Mouse (Mus musculus) thymus, adult 2 months (tissue): ENCODE results near the gene Tmprss15. TPM values are rescaled to one million over a fixed set of nuclear protein-coding genes. Genes with fewer than 3 reads are reported as not detected.

Experiments
- DNase-seq: peaks from one replicate; pipeline ENCODE4 v3.0.0; 2021
- H3K27ac ChIP-seq: fragments of 200-500 bp; 2 replicates; pipeline ENCODE4 v1.5.1; 2012; ENCODE audit warnings: low read length, control low read depth; ENCODE audit not compliant: control insufficient read depth, insufficient read depth
- H3K27me3 ChIP-seq: fragments of 200-500 bp; 2 replicates; pipeline ENCODE4 v1.6.1; 2012; ENCODE audit warnings: mild to moderate bottlenecking, low read length, moderate library complexity, mixed read lengths; ENCODE audit not compliant: control insufficient read depth, insufficient read depth
- H3K36me3 ChIP-seq: fragments of 200-500 bp; 2 replicates; pipeline ENCODE4 v1.6.1; 2012; ENCODE audit warnings: mild to moderate bottlenecking, low read length, moderate library complexity; ENCODE audit not compliant: control insufficient read depth, insufficient read depth
- H3K4me1 ChIP-seq: fragments of 200-500 bp; replicated peaks from 2 replicates; pipeline ENCODE4 v1.6.1; 2012; ENCODE audit warnings: low read length; ENCODE audit not compliant: control insufficient read depth, insufficient read depth
- H3K4me3 ChIP-seq: fragments of 200-500 bp; 2 replicates; pipeline ENCODE4 v1.5.1; 2012; ENCODE audit warnings: mild to moderate bottlenecking, low read length, control low read depth, moderate library complexity; ENCODE audit not compliant: control insufficient read depth, insufficient read depth
- CTCF ChIP-seq: fragments of 200-500 bp; IDR thresholded peaks from 2 replicates; pipeline ENCODE4 v1.5.1; 2012; ENCODE audit warnings: mild to moderate bottlenecking, control low read depth, low read length, moderate library complexity, borderline replicate concordance; ENCODE audit not compliant: control insufficient read depth, poor library complexity, insufficient read depth; ENCODE audit errors: extremely low read depth
- POLR2A ChIP-seq: fragments of 200-500 bp; IDR thresholded peaks from 2 replicates; pipeline ENCODE4 v1.6.1; 2012; ENCODE audit warnings: mild to moderate bottlenecking, low read length, control low read depth, moderate library complexity; ENCODE audit not compliant: control insufficient read depth, poor library complexity, insufficient read depth; ENCODE audit errors: extremely low read depth
- WGBS: fragments of 180-500 bp; shearing (Covaris S2); methylation state at CpG from one replicate; pipeline ENCODE4 v1.1.7; 2018; 5-methylcytosine and 5-hydroxymethylcytosine counted together
- polyA plus RNA-seq: library from polyadenylated mRNA; depleted of rRNA; stranded (reverse); fragments of >200 nt; gene quantifications from 2 replicates; pipeline ENCODE4 v1.2.3, GENCODE M21; 2012; rRNA removed

Gene Tmprss15
- polyA plus RNA-seq, result 0.01 TPM in 1 of 2 replicates, not detected in the other

DNA sequence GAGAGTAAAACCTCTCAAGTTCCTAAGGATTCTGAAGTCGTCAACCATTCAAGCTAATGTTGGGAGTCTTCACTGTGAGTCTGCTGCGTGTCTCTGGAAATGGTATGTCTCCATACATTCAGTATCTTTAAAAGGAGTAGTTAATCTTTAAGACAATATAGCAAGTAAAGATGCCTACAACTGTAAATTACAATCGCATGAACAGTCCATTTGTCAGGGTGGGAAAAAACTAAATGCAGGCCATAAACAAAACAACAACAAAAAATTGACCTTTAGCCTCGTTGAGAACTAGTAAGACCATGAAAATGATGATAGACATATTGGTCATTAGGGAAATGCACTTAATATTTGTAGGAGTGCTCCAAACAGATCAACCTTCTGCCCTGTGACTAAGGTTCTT lies at the start of gene Tmprss15:
TSS of gene Tmprss15 (minus strand) at position 101 of the 400 bp plus-strand sequence.
- TF ChIP-seq CTCF (no peak), POLR2A (no peak)
- 91% methylated on average over 4 of the region's 4 CpGs for WGBS
- Histone ChIP-seq H3K4me3 (no peak within 1 kb of the TSS), H3K36me3 (no peaks in the 10 kb centered on the region), H3K27ac (no peak within 1 kb of the TSS), H3K4me1 (no peaks in the 10 kb centered on the region), H3K27me3 (no peaks in the 10 kb centered on the region)
- no peak for DNase-seq

- Histone ChIP-seq H3K27me3 (no peaks in the 10 kb centered on the region), H3K4me1 (no peaks in the 10 kb centered on the region), H3K27ac (no peak overlapping the region), H3K36me3 (no peaks in the 10 kb centered on the region), H3K4me3 (no peak overlapping the region)
- no peak for TF ChIP-seq CTCF
- no peak for TF ChIP-seq POLR2A
- DNase-seq, result no peak
- 98% methylated on average over 1 of the region's 1 CpGs for WGBS
Measured at GRCm38 (mm10) chr16:79114879-79115278, 24.0 kb upstream of the Tmprss15 start.

GRCm38 (mm10) chr16:79109516-79109915 lies 18.6 kb upstream of the Tmprss15 start:
- WGBS, result 14% methylated on average over 1 of the region's 1 CpGs
- no peak for DNase-seq
- no peaks in the 10 kb centered on the region for H3K4me1 ChIP-seq
- H3K4me3 ChIP-seq, result no peak overlapping the region
- no peak overlapping the region for H3K27ac ChIP-seq
- H3K36me3 ChIP-seq, result no peaks in the 10 kb centered on the region
- no peaks in the 10 kb centered on the region for H3K27me3 ChIP-seq
- no peak for TF ChIP-seq POLR2A
- TF ChIP-seq CTCF, result no peak

GRCm38 (mm10) chr16:79108969-79109368 lies 18.1 kb upstream of the Tmprss15 start:
- no peaks in the 10 kb centered on the region for H3K4me1 ChIP-seq
- 79% methylated on average over 5 of the region's 5 CpGs for WGBS
- H3K27ac ChIP-seq, result no peak overlapping the region
- H3K27me3 ChIP-seq, result no peaks in the 10 kb centered on the region
- TF ChIP-seq POLR2A, result no peak
- no peak for TF ChIP-seq CTCF
- no peak for DNase-seq
- H3K4me3 ChIP-seq, result no peak overlapping the region
- H3K36me3 ChIP-seq, result no peaks in the 10 kb centered on the region

- no peak for DNase-seq
- 94% methylated on average over 2 of the region's 2 CpGs for whole genome bisulfite sequencing
- Histone ChIP-seq H3K27me3 (no peaks in the 10 kb centered on the region), H3K27ac (no peak overlapping the region), H3K4me3 (no peak overlapping the region), H3K36me3 (no peaks in the 10 kb centered on the region), H3K4me1 (no peaks in the 10 kb centered on the region)
- TF ChIP-seq CTCF, result no peak
- no peak for TF ChIP-seq POLR2A
Measured at GRCm38 (mm10) chr16:79100325-79100724, 9.4 kb upstream of the Tmprss15 start.

GRCm38 (mm10) chr16:79098321-79098720 lies 7.4 kb upstream of the Tmprss15 start:
- no peaks in the 10 kb centered on the region for H3K36me3 ChIP-seq
- H3K27ac ChIP-seq, result no peak overlapping the region
- H3K27me3 ChIP-seq, result no peaks in the 10 kb centered on the region
- no peak overlapping the region for H3K4me3 ChIP-seq
- H3K4me1 ChIP-seq, result no peaks in the 10 kb centered on the region
- no peak for DNase-seq
- WGBS, result 71% methylated on average over 2 of the region's 2 CpGs
- TF ChIP-seq CTCF (no peak), POLR2A (no peak)

DNA sequence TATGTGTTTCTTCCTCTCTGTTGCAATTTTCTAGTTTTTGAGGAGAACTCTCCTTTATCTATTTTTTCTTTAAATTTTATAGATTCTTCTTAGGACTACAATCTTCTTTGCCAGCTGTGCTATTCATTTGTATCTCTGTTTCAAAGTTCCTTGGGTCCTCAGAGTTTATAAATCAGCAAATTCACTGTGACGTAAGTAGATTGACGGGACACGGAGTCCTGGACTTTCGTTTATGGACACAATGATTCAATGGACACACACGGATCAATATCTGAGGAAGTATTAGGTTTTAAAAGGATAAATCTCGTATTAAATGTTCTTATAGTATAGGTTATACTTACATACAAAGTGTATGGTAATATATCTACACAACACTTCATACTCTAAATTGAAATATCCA lies 4.3 kb downstream of the Tmprss15 start:
- no peak overlapping the region for H3K4me3 ChIP-seq
- no peak for DNase-seq
- H3K27ac ChIP-seq, result no peak overlapping the region
- no peaks in the 10 kb centered on the region for H3K4me1 ChIP-seq
- H3K27me3 ChIP-seq, result no peaks in the 10 kb centered on the region
- 88% methylated on average over 6 of the region's 6 CpGs for WGBS
- no peaks in the 10 kb centered on the region for H3K36me3 ChIP-seq
- TF ChIP-seq CTCF, result no peak
- TF ChIP-seq POLR2A, result no peak
